Mouse (Mus musculus) small intestine, adult 2 months (tissue): ENCODE results near the gene Grm2.

Experiments
- CTCF ChIP-seq: fragments of 200-500 bp; IDR thresholded peaks from 2 replicates; pipeline ENCODE4 v1.5.1; 2012; ENCODE audit warnings: low read depth, mild to moderate bottlenecking, control low read depth, inconsistent platforms, low read length, moderate library complexity, mixed read lengths; ENCODE audit not compliant: insufficient replicate concordance, insufficient read length; ENCODE audit errors: extremely low read depth
- POLR2A ChIP-seq: fragments of 200-500 bp; IDR thresholded peaks from 2 replicates; pipeline ENCODE4 v1.6.1; 2012; ENCODE audit warnings: low read depth, mild to moderate bottlenecking, control low read depth, inconsistent platforms, low read length, moderate library complexity

GRCm38 (mm10) chr9:106681026-106681425 lies 25.1 kb upstream of the Grm2 start:
- TF ChIP-seq CTCF: no peak
- no peak for TF ChIP-seq POLR2A
